In the genomic region with DNA sequence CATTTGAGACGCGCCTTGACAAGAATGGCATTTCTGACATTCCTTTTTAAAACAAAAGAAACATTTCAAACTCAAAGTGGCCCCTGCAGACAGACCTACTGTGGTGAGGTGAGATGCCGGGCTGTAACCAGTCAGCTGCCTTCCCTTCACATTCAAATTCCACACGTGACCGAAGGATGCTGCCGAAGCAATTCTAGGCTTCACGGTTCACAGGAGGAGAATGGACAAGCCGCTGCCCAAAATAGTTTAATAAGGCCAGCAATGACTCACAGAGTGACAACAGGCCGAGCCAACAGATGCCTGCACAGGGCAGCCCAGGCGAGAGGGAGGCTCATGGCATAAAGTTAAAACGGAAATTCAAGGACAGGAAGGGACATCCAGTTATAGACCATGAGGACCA, we compare ENCODE assay signal across 10 mouse cellular contexts. TPM values are rescaled to one million over a fixed set of nuclear protein-coding genes. Genes with fewer than 3 reads are reported as not detected.
DNase-seq lines count a peak whose midpoint lies in the region; ATAC-seq and TF ChIP-seq lines count a peak whose summit lies in the region.
"Had no signal": no experiment of that assay in that cellular context is flagged by ENCODE, and none has a peak within 500 bp of the region (broad histone marks: within the 10 kb centered on the region; RNA-seq: fewer than 3 reads in every experiment).

No protein-coding gene starts in this region.

- no peak overlapping the region for H3K4me3 ChIP-seq in cerebellum, adult 2 months (replicated peaks; ENCODE audit: insufficient read depth, low read depth, low read length)
- no peak overlapping the region for H3K4me3 ChIP-seq in heart, embryonic 11.5 days (ENCODE audit: low read depth, low read length)
- no peak overlapping the region for H3K4me3 ChIP-seq in intestine, embryonic 15.5 days (replicated peaks)
- H3K4me3 ChIP-seq: liver, embryonic 15.5 days had no signal

- no peaks in the 10 kb centered on the region for H3K9me3 ChIP-seq in heart, embryonic 11.5 days (replicated peaks; ENCODE audit: control insufficient read depth, low read length)
- no peaks in the 10 kb centered on the region for H3K9me3 ChIP-seq in intestine, embryonic 15.5 days
- H3K9me3 ChIP-seq: liver, embryonic 15.5 days had no signal

- no peak overlapping the region for H3K4me2 ChIP-seq in heart, embryonic 11.5 days
- no peak overlapping the region for H3K4me2 ChIP-seq in intestine, embryonic 15.5 days (replicated peaks)
- H3K4me2 ChIP-seq: liver, embryonic 15.5 days had no signal

- H3K36me3 ChIP-seq in heart, embryonic 11.5 days (ENCODE audit: control insufficient read depth, insufficient read depth, low read length) = no peaks in the 10 kb centered on the region
- no peaks in the 10 kb centered on the region for H3K36me3 ChIP-seq in intestine, embryonic 15.5 days
- H3K36me3 ChIP-seq: liver, embryonic 15.5 days had no signal

- TF ChIP-seq POLR2A in cerebellum, adult 2 months (IDR thresholded peaks at IDR 0.05; ENCODE audit: borderline replicate concordance, insufficient read depth, low read length) = no peak

- WGBS in cerebellum, adult 2 months = 17% methylated on average over 11 of the region's 11 CpGs
- 71% methylated on average over 11 of the region's 11 CpGs for WGBS in heart, embryonic 11.5 days (ENCODE audit: insufficient replicate concordance)
- 84% methylated on average over 11 of the region's 11 CpGs for WGBS in intestine, embryonic 15.5 days

- no peak for TF ChIP-seq CTCF in cerebellum, adult 2 months (IDR thresholded peaks at IDR 0.05; ENCODE audit: borderline replicate concordance, insufficient read depth, low read depth, low read length)

- peak; percentile 25 for DNase-seq in gastrocnemius, postnatal 10 days
- no peak for DNase-seq in gastrocnemius, postnatal 4 days (ENCODE audit: low spot score in 2 of 2)
- DNase-seq in cerebellum, adult 2 months = peak; percentile 73 to 90
- DNase-seq in kidney, postnatal 25 days = peak; percentile 78 to 90
- no peak for DNase-seq in spleen, postnatal 10 days (ENCODE audit: low spot score in 2 of 2)
- no peak for DNase-seq in thymus, postnatal 36 days

- H3K27me3 ChIP-seq in cerebellum, adult 2 months (ENCODE audit: control insufficient read depth, insufficient read depth, low read length) = no peaks in the 10 kb centered on the region
- H3K27me3 ChIP-seq in heart, embryonic 11.5 days (ENCODE audit: control insufficient read depth, insufficient read depth, low read length) = no peaks in the 10 kb centered on the region
- no peaks in the 10 kb centered on the region for H3K27me3 ChIP-seq in intestine, embryonic 15.5 days (replicated peaks)
- H3K27me3 ChIP-seq: liver, embryonic 15.5 days had no signal

- no peak overlapping the region; the same call in 1 of the 2 replicates for H3K27ac ChIP-seq in cerebellum, adult 2 months (ENCODE audit: insufficient read depth, low read length)
- peak overlapping the region; percentile 62; the same call in 1 of the 2 replicates for H3K27ac ChIP-seq in heart, embryonic 11.5 days (ENCODE audit: low read depth, low read length)
- H3K27ac ChIP-seq in intestine, embryonic 15.5 days = no peak overlapping the region
- H3K27ac ChIP-seq: liver, embryonic 15.5 days had no signal

- ATAC-seq in heart, embryonic 11.5 days (replicated peaks; ENCODE audit: insufficient number of reproducible peaks, low FRiP score, low TSS enrichment) = no peak
- no peak for ATAC-seq in intestine, embryonic 15.5 days
- ATAC-seq: CD4-positive, CD25-positive, alpha-beta regulatory T cell, adult 4 months had no signal

- H3K4me1 ChIP-seq in cerebellum, adult 2 months (ENCODE audit: control insufficient read depth, insufficient read depth, low read length) = peaks cover 19% of the 10 kb centered on the region
- peaks cover 13% of the 10 kb centered on the region for H3K4me1 ChIP-seq in heart, embryonic 11.5 days (ENCODE audit: control insufficient read depth, insufficient read depth, low read length)
- no peaks in the 10 kb centered on the region for H3K4me1 ChIP-seq in intestine, embryonic 15.5 days (replicated peaks)
- H3K4me1 ChIP-seq: liver, embryonic 15.5 days had no signal

- no peak overlapping the region for H3K9ac ChIP-seq in heart, embryonic 11.5 days (ENCODE audit: low read depth, low read length)
- no peak overlapping the region for H3K9ac ChIP-seq in intestine, embryonic 15.5 days
- H3K9ac ChIP-seq: liver, embryonic 15.5 days had no signal

RNA-seq across cellular contexts. Expression of gene Osbpl3, which starts 51.3 kb away (rescaled TPM):
- total RNA-seq in gastrocnemius, postnatal 10 days (2021) = 1 to 10 TPM; 7.1 to 7.3 TPM
- 10 to 100 TPM in 1 of 2 experiments, 1 to 10 TPM in 1; 8.7 to 12.3 TPM for total RNA-seq in gastrocnemius, postnatal 4 days (2021)
- polyA plus RNA-seq in cerebellum, adult 2 months (2012; rRNA removed) = 9.6 and 11.4 TPM in 2 replicates
- 9.3 and 13.3 TPM in 2 replicates for polyA plus RNA-seq in heart, embryonic 11.5 days (2014; fragmentation: Nextera tagmentation; extraction: Ambion mirVana)
- 7.4 TPM in 2 replicates for polyA plus RNA-seq in intestine, embryonic 15.5 days (2015; fragmentation: Nextera tagmentation; extraction: Ambion mirVana)

Comparison
In these comparisons a context has a peak if more than half of its experiments do, and no peak if none do; other contexts are left out.
1. DNase-seq: peak in gastrocnemius, postnatal 10 days (single experiment), cerebellum, adult 2 months (2 of 2) and kidney, postnatal 25 days (2 of 2); none in gastrocnemius, postnatal 4 days (0 of 2), spleen, postnatal 10 days (0 of 2) and thymus, postnatal 36 days (0 of 2).